Mouse (Mus musculus) fibroblast of lung, adult 2 months (primary cell): ENCODE results near the gene Sytl3.
A peak's percentile ranks its signal among the peaks of the same experiment; 100 is the strongest.

Source experiments
- DNase-seq: peaks from one replicate; pipeline ENCODE4 v3.0.0-alpha.2; 2011; ENCODE audit warnings: low read depth

Gene Sytl3

DNA sequence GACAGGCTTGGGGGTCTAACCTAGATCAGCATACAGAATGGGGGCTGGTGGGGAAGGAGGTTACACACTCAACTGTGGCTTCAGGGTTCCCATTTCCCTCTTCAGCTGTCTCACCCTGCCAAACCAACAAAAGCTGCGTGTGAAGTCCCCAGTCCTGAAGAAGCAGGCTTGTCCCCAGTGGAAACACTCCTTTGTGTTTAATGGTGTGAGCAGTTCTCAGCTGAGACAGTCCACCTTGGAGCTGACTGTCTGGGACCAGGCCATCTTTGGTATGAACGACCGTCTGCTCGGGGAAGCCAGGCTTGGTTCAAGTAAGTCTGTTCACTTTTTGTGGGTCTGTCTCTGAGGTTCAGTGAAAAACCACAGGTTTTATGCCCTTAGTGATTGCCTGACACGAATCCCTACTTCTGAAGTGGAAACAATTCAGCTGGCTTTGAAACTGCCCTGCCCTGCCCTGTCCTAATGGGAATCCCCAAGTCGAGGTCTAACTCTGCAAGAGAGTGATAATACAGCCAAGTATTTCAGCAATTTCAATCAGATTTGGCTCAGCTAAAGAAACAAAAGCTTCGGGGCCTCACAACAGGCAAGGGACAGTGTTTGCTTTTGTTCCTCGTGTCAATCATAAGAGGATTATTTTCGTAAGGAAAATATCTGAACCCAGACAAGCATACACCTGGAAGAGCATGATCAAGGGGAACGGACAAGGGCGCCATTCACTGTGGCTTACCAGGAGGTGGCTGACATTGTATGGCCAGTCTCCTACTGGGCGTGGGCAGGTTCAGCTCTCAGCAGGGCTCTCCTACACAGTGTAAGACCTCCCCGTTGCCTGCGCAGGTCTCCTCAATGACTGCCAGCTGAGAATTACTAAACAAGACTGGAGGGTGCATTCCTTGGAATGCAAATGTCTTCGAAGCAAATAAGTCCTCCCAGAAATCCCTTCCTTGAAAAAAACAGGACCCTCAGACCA is 77.7 kb downstream of the Sytl3 start:
- DNase-seq: peak; percentile 36

- no peak for DNase-seq
Observed at GRCm38 (mm10) chr17:6737273-6737997, 78.5 kb downstream of the Sytl3 start.

DNA sequence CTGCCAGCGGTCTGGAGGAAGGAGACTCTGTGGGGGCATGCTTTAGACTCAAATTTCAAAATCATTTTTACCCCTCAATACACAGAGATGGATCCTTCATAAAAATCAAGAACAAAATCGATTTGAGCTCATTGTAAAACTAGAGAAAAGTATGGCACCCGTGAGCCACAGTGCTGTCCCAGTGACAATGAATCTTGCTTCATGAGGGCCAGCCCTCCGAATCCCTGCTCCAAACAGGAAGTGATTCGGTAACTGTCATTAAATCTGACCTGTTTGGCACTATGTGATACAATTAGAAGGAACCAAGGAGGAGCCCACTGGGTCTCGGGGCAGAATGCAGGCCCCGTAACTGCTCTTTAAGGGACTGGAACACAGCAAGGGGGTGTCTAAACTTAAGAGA is 79.9 kb downstream of the Sytl3 start:
- no peak for DNase-seq

DNA sequence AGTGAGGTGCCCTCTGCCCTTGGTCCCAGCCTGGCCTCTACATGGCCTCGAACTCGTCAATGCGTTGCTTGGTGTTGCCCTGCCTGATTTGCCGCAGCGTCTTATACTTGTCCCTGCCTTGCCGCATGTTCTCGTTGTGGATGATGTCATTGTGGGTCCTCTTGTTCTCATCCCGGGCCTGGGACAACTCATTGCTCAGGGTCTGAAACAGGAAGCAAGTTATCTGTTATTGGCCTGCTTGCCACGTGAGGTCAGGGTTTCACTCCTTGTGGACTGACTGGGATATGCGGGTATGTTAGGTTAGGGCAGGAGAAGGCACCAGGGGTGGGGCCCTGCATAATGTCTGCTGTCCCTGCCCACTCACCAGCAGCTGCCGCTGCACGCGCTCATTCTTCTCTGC is 80.4 kb downstream of the Sytl3 start:
- no peak for DNase-seq

GRCm38 (mm10) chr17:6739756-6740155 is 80.9 kb downstream of the Sytl3 start:
- DNase-seq: no peak

DNA sequence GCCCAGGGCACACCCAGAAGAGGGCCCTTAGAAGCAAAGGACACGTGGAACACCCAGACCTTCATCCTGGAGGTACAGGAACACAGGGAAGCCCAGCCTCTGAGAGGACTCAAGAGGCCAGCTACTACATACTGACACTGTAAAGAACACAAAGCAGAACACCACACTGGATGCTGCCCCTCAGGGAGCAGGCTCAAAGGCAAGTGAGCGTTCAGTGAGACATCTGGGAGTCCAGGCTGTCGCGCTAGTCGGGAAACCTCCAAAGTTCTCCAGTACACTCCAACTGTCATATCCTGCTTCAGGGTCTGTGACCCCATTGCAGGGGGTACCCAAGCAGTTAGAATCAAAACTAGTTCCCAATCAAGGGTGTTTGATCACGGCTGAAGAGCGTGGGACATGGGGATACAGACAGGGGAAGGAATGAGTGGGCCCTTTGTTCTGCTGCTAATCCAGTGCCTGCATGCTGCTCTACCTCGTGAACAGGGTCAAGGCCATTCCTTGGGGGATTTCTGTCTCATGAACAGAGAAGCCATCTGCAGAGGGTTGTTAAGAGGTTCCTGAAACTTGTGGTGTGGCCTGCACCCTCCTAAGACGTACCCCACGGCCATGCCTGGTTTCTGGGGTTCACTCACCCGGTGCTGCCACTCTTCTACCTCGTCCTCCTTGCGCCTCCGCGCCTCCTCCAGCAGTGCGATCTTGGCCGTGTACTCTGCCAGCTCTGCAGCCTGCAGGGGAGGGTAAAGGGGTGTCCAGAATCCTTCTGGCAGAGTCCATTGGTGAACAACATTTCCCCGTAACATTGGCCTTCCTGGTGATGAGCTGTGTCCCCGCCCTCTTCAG is 81.7 kb downstream of the Sytl3 start:
- no peak for DNase-seq

GRCm38 (mm10) chr17:6741271-6741670 is 82.4 kb downstream of the Sytl3 start:
- no peak for DNase-seq

- no peak for DNase-seq
Observed at GRCm38 (mm10) chr17:6742083-6743038, 83.5 kb downstream of the Sytl3 start.

GRCm38 (mm10) chr17:6743039-6743575 is 84.2 kb downstream of the Sytl3 start:
- DNase-seq: no peak

DNA sequence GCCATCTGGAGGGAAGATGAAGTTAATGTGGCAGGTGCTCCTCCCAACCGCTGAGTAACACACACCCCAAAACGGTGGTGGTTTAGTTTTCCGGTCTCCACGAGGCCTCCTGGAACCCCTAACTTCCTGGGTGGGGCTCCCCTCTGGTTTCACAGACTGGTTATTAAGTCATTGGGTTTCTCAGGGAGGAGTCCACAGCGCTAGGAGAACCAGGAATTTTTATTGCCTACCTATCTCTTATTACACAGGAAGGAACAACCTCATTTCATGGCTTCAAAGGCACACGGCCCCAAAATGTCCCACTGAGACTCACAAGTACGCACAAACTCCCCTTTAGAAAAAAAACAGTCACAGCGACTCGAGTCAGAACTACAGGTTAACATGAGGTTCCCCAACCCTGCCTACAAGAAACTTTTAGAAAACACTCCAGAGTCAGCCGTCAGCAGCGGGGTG is 84.9 kb downstream of the Sytl3 start:
- no peak for DNase-seq

DNA sequence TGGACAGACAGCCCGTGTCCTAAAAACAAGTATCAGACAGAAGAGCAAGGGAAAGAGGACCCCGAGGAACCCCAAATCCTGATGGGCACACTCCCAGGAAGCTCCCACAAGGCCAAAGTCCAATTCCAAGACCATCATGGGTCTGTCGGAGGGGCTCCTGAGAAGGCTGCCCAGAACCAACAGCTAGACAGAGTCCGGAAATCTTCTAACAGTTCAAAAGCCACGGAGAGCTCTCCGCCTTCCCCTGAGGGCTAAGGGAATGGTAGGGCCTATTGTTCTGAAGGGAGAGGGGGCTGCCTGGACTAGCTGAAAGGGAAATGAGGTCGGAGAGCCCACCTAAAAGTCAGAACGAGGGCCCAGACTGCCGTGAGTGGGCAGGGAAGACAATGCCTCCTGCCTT is 85.5 kb downstream of the Sytl3 start:
- DNase-seq: no peak

GRCm38 (mm10) chr17:6744871-6745270 is 86.0 kb downstream of the Sytl3 start:
- DNase-seq: no peak

GRCm38 (mm10) chr17:6745503-6745902 is 86.6 kb downstream of the Sytl3 start:
- DNase-seq: no peak

GRCm38 (mm10) chr17:6745975-6746374 is 87.1 kb downstream of the Sytl3 start:
- DNase-seq: no peak

DNA sequence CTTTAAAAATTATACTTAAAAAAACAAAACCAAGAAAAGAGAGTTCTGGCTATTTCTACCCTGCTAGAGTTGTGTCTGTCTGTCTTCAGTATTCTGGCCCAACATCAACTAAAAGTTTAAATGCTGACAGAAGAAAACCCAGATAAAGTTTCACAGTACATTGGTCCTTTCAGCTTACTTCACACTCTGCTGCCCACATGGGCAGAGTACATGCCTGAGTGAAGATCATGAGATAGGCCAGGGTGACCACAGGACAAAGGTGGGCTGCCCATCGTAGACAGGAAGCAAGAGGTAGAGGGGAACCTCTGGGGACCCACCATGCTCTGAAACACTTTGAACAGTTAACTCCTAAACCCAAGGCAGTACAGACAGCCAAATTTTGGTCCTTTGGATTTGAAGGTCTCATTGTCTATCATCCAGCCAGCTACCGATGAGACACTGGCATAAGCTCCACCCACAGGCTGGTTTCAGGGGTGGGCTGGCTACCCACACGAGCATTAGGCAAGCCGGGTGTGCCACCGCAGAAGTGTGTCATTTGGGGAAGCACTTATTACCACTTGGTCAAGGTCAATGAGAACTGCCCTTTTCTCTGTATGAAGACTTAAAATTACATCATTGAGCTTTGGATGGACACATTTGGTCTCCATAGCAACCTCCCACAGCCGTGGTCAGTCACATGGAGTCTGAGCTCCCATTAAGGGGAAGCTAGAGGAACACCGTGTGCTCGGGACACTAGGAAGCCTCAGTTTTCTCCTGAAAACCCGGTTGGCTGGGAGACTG is 87.7 kb downstream of the Sytl3 start:
- no peak for DNase-seq

DNA sequence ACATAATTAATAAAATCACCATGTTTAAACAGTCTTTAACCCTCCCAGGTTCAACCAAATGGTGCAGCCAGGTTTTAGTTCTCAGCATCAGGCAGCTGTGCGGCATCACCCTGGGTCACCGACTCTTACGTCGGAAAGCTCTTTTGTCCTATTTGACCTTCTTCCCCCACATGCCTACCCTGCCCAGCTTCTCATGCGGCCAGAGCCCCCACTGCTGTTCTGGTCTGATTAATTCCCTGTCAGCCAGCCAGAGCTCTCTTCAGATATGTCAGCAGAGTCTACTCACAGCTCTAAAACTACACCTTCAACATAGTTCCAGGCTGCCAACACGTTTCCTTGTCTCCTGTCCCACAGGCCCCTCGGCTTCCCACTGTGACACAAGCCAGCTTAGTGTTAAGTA is 88.6 kb downstream of the Sytl3 start:
- DNase-seq: no peak

DNA sequence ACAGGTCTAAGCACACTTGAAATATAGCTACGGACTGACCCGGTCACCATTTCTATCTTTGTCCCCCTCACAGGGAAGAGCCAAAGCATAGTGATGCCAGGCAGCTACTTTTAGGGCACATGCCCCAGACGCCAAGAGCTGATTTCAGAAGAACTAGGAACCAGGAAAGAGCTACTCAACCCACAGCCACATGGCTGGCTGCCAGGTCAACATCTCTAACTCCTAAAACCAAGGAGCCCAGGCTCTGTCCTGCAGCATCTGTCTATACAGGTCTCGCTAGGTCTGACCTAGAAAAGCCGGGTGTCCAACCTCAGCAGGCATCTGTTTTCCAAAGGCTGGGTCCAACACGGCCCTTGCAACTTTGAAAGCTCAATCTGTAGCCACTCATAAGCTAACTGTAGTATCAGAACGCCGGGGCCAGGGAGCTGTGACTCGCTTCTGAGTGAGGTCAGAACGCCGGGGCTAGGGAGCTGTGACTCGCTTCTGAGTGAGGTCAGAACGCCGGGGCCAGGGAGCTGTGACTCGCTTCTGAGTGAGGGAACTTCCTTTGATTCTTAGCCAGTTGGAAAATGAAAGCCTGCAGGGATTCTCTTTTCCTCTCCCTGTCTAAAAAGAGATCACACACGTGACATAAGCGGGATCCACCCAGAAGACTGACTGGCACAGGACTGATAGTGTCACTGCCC is 90.0 kb downstream of the Sytl3 start:
- no peak for DNase-seq

DNA sequence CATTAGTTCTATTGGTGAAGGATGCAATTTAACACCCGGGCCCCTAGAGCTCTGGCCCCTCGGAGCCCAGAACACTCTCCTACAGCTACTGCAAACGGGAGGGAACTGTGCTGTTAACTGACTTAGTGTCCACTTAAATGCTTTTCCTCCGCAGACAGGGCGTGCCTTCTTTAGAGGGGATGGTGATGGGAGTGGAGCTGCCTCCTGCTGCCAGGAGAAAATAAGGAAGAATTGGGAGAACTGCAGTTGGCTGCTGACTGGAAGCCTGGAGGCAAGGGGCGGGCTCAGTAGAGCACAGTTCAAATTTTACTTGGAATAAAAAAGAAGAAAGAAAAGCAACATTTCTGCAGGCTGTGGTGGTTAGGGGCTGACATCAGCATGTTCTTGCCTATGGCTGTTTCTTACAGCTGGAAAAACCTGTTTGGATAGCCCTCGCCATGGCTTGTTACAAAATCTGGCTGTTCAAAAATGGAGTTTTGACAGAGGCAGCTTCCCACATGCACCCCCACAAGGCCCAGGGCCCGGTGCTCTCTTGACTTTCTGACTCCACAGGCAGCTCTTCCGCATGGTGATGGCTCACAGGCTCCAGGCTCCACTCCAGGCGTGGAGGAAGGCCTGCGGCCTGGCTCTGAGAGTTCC is 92.4 kb downstream of the Sytl3 start:
- DNase-seq: no peak

DNA sequence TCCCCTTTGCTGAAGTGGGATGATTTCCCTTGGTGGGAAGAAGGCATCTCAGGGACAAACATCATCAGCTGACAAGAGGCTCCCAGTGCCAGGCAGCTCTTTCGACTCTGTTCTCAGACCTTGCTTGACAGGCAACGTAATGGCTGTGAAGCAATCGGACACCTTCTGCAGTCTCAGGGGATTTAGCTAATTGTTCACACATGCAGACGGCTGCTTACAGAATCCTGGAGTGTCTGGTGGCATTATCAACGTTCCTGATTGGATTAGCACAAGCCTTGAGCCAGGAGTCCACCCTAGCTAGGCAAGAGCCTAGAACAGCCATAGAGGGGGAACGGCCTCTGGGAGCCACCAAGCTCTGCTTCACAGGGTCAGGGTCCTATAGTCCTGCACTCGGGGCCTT is 93.5 kb downstream of the Sytl3 start:
- no peak for DNase-seq
